Mouse (Mus musculus) olfactory bulb, adult 2 months (tissue): ENCODE results near the gene Plk3.

Experiments used
- CTCF ChIP-seq: fragments of 200-500 bp; IDR thresholded peaks from 2 replicates; pipeline ENCODE4 v1.5.1; 2012; ENCODE audit warnings: low read depth, mild to moderate bottlenecking, low read length, moderate library complexity; ENCODE audit not compliant: insufficient read depth
- POLR2A ChIP-seq: fragments of 200-500 bp; IDR thresholded peaks from 2 replicates; pipeline ENCODE4 v1.6.1; 2012; ENCODE audit warnings: mild to moderate bottlenecking, low read depth, low read length, moderate library complexity; ENCODE audit not compliant: insufficient read depth

DNA sequence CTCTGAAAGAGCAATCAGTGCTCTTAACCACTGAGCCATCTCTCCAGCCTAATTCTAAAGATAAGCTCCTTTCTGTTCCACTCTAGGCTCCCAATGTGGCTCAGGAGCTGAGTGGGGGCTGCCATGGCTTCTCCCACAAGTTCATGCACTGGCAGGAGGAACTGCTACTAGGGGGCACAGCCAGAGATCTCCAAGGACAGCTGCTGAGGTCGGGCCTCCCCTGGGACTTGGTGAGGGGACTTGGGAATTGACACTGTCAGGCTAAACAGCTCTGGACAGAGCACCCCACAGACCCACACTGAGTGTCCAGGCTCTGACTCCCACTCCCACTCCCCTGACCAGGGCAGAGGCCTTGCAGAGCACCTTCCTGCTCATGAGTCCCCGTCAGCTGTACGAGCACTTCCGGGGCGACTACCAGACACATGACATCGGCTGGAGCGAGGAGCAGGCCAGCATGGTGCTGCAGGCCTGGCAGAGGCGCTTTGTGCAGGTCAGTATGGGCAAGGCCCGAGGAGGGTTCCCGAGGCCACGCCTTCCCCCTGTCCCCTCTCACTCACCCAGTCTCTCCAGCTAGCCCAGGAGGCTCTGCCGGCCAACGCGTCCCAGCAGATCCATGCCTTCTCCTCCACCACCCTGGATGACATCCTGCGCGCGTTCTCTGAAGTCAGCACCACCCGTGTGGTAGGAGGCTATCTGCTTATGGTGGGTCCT is 25.8 kb downstream of the Plk3 start:
- no peak for TF ChIP-seq CTCF
- TF ChIP-seq POLR2A = no peak
